Mouse (Mus musculus): ENCODE data around the gene Snx1.

GRCm38 (mm10) chr9:66153594-66153993 lies 27.2 kb upstream of the Snx1 start:
- no peak for TF ChIP-seq POLR2A (IDR thresholded peaks at IDR 0.05; ENCODE audit: control insufficient read depth in 1 of 2, insufficient read depth in 1 of 2, low read depth in 1 of 2, low read length in 2 of 2, poor library complexity in 1 of 2)
- no peak for TF ChIP-seq CTCF (IDR thresholded peaks at IDR 0.05 in 2 of 3, conservative IDR thresholded peaks at IDR 0.05 in 1 of 3; ENCODE audit: control insufficient read depth in 1 of 3, insufficient read depth in 1 of 3, low read depth in 2 of 3, low read length in 3 of 3, poor library complexity in 1 of 3, severe bottlenecking in 1 of 3)
- TF ChIP-seq ZKSCAN1 (IDR thresholded peaks at IDR 0.05; ENCODE audit: low read depth, low read length), result no peak
